24 mouse cellular contexts compared by ENCODE assay signal in genomic region chr7:49143966-49144365, GRCm38 (mm10).
"Had no signal": no experiment of that assay in that cellular context is flagged by ENCODE, and none has a peak within 500 bp of the region (broad histone marks: within the 10 kb centered on the region; RNA-seq: fewer than 3 reads in every experiment).

No protein-coding gene starts in this region.

- H3K9me3 ChIP-seq: limb, embryonic 10.5 days; liver, embryonic 12.5 days; liver, embryonic 15.5 days; lung, embryonic 15.5 days had no signal

- DNase-seq: kidney, adult 8-10 months; kidney, postnatal 25 days; layer of hippocampus, adult 9-11 months; liver; lung, adult 18-20 months; lung, postnatal 10 days; lung, postnatal 36 days; midbrain, embryonic 14.5 days; right cerebral cortex, adult 18-20 months; right cerebral cortex, postnatal 14 days; right cerebral cortex, postnatal 4 days; thymus, adult 2 months; thymus, postnatal 14 days; thymus, postnatal 4 days had no signal

- H3K27me3 ChIP-seq: limb, embryonic 13.5 days; liver, embryonic 12.5 days; liver, embryonic 15.5 days; lung, embryonic 15.5 days had no signal

- H3K4me2 ChIP-seq: limb, embryonic 13.5 days; liver, embryonic 12.5 days; liver, embryonic 15.5 days; lung, embryonic 15.5 days had no signal

- H3K9ac ChIP-seq: limb, embryonic 13.5 days; liver, embryonic 12.5 days; liver, embryonic 15.5 days; lung, embryonic 15.5 days had no signal

- H3K4me3 ChIP-seq: layer of hippocampus, adult 2 months; limb, embryonic 10.5 days; limb, embryonic 13.5 days; liver, embryonic 12.5 days; liver, embryonic 15.5 days; lung, embryonic 15.5 days; megakaryocyte, embryonic 14.5 days; midbrain, embryonic 10.5 days had no signal

- H3K4me1 ChIP-seq: liver, embryonic 12.5 days; liver, embryonic 15.5 days had no signal

- H3K36me3 ChIP-seq: limb, embryonic 10.5 days; limb, embryonic 13.5 days; liver, embryonic 12.5 days; liver, embryonic 15.5 days; lung, embryonic 15.5 days; midbrain, embryonic 10.5 days had no signal

- H3K27ac ChIP-seq: kidney, postnatal 0 days; limb, embryonic 10.5 days; limb, embryonic 13.5 days; liver, embryonic 12.5 days; liver, embryonic 15.5 days; lung, embryonic 15.5 days; midbrain, embryonic 10.5 days; stomach, postnatal 0 days had no signal

- ATAC-seq: liver, embryonic 12.5 days had no signal
